Mouse (Mus musculus): ENCODE results near the gene 5430419D17Rik.

Gene 5430419D17Rik

DNA sequence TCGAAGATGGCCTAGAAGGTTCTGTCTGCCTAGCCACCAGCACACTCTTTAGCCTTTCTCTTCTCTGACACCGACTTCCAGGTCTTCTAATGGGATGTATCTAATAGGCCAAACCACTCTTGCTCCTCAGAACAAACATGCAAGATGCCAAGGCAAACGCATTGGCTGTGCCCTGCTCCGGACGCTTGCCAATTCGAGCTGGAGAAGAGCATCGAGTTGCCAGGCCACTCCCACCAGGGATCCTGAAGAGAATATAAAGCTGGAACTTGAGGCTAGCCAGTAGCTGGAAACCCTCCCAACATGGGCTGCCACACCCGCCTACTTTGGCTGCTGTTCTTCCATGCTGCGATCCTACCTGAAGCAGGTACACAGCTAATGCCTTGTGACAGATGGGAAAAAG lies at the start of gene 5430419D17Rik:
Gene 5430419D17Rik, plus strand, starts transcription at position 282 of the 400 bp plus-strand sequence.
- no peak for DNase-seq (ENCODE audit: low read depth)

DNA sequence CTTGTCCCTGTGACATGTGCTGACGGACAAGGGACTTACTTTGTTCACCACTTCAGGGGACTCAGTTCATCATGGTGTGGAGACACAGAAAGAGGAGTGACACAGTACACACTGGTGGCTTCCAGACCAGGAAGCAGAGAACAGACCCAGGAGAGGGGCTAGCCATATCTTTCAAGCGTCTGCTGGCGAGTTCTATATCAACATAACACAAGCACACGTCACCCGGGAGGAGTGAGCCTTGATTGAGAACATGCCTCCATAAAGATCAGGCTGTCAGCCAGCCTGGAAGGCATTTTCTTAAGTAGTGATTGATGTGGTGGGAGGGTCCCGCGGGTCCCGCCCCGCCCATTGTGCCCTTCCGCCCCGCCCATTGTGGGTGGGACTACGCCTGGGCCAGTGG lies 44.2 kb upstream of the 5430419D17Rik start:
- no peak for DNase-seq (ENCODE audit: low read depth)

DNA sequence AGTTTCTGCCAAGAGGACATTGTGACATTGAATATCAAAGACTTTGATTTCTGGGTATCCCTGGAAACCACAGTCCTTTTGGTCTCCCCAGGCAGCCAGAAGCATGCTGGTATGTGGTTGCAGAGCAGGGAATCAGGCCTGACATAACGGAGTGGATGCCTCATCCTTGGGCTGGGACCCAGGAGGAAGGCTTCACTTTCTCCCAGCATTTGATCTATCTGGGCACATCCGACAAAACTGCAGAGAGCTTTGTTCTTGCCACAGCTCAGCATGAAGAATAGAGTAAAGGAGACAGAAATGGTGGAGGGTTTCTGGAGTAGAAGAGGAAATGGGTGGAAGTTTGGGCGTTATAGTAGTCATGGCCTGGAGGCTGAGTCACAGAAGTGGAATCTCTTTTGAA lies 41.0 kb upstream of the 5430419D17Rik start:
- DNase-seq (ENCODE audit: low read depth) = no peak

DNA sequence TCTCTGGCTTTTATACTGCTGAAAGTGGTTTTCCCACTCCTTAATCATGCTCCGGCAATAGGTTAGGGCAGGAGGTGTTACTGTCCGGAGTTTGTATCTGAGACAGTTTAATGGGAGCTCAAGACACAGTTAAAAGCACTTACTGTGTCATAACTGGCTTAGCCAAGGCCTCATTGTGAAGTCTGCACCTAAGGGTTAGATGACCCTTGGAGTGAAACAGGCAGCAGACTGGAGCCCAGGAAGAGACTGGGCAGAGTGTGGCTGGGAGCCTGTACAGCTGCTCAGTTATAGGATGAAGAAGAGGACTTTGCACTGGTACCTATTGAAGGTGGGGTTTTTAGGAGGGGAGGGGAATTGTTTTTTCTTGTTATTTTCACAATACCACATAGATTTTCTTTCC lies 28.0 kb upstream of the 5430419D17Rik start, which contains the start of gene 4933402N03Rik:
Gene 4933402N03Rik, minus strand, starts transcription at position 101 of the 400 bp plus-strand sequence.
- no peak for DNase-seq (ENCODE audit: low read depth)

DNA sequence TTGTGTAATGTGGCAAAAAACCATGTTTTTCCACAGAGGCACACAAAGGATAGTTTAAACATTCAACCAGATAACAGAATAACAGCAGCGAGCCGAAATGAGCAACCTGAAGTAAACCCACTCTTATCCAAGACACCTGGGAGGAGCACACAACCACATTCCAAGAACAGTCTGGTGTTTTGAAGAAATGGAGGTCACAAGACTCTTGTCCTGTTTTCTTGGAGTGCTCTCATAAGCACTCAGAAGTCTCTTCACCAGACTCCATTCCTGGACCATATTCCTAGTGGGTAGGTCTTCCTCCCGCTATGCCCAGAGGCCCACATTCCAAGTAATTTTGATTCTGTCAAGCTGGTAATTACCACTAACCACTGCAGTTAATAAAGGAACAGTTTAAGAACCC lies 24.0 kb upstream of the 5430419D17Rik start:
- no peak for DNase-seq (ENCODE audit: low read depth)

DNA sequence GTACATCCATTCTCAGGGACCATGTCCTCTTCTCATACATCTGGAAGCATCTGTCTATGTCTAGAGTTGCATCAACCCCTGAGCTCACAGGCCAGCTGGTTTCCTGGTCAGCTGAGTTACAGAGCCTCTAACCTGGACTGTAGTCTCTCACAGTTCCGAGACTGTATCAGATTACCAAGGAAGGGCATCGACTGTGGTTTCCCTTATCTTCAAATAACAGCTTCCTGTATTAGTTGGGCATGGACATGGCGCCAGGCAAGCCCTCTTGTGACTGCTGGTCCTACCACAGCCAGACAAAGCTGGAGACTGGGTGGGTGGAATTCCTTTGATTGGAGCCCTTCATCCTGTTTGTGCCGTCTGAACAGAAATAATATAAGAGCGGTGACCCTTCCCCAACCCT lies 21.2 kb upstream of the 5430419D17Rik start:
- no peak for DNase-seq (ENCODE audit: low read depth)

DNA sequence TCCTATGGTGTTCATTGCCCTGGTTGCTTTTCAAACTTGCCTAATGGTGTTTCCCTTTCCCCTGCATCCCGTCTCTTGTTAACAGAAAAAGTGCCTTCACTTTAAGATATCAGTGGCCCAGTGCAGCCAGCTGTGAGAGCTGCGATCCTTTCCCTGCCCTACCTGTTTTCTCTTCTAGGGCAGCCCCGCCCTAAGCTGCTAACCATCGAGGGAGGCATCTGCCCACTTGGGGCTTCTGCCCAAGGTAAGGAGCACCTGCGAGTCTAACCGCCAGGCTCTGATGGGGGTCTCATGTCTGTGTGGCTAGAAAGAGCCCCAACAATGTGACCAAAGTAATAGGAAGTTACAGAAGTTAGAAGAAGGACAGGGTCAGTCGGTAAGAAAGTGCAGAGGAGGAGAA lies 12.0 kb upstream of the 5430419D17Rik start:
- no peak for DNase-seq (ENCODE audit: low read depth)

DNA sequence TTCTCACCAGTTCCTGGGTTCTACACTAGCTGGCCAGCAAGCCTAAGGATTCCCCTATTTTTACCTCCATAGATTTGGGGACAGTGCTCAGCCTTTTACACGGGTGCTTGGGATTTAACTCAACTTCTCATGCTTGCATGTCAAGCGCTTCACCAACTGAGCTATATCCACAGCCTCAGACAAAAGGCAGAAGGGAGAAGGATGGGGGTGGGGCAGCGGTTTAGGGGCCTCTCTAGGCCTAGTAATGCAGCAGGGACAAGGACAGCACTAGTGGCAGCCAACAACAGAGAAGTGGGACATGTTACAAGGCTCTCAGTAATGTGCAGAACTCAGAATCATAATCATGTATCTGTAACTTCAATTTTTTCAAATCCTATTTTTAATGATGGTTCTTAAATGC lies 6.4 kb upstream of the 5430419D17Rik start:
- no peak for DNase-seq (ENCODE audit: low read depth)

DNA sequence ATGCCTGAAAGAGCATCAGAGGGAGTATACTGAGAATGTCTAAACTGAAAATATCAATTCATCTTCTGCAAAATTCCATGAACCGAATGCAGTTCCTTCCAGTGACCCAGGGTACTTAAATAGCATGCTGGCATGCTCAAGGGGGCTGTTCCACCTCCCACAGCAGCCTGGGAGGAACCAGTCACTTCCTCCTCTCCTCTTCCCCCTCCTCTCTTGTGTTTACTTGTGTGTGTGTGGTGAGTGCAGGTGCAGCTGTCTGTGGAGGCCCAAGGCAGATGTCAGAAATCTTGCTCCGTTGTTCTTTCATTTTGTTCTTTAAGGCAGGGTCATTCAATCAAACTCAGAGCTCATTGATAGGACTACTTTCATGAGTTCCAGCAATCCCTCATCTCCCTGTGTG lies 5.1 kb upstream of the 5430419D17Rik start:
- DNase-seq (ENCODE audit: low read depth) = no peak

DNA sequence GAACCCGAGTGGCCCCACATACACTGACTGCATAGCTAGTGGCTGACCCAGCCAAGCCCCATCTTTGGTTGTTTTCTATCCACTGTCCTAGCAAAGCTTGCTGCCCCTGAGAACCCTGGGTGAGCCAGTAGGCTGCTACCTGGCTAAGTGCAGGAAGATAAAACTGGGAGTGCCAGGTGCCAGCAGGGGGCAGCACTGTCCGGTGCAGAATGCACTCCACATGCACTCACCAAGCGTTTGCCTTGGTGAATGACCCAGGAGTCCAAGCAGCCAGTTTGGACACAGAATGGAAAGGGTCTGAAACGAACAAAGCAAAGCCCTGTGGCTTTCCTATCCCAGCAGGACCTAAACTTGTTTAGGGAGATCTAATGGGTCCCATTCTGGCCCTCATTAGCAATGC lies 8.5 kb downstream of the 5430419D17Rik start:
- DNase-seq (ENCODE audit: low read depth) = no peak

DNA sequence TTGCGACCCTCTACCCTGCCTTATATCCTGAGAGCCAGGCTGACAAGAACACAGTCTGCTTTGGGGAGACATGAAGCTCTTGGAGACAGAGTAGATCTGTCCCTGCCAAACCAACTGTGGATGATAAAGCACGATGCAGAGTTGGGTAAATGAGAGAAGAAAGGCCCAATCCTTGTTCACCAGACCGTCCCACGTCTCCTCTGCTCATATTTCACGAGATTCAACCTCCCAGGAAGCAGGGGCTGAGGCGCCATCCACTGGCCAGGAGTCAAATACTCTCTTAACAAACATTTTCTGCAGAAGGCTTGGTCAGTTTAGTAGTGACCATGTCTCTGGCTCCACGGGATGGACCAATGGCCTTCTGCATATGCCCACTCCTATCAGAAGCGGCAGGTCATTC lies 10.1 kb downstream of the 5430419D17Rik start:
- no peak for DNase-seq (ENCODE audit: low read depth)

DNA sequence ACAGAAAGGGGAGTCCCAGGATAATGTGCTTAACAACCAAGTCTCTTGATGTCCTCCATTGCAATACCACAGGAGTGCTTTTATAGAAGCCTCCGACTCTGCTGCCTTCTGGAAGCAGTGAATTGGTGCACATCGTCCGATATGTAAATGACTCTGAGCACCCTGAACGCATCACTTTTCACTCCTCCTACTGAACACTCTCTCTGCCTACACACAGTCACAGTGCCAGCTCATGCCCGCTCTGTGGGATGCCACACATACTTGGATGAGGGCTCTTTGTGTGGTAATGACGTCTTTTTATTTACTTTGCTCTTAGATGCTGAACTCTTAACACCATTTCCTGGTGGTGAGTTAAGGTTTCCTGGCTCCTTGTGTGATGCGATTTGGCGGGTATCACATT lies 12.8 kb downstream of the 5430419D17Rik start:
- DNase-seq (ENCODE audit: low read depth) = no peak

DNA sequence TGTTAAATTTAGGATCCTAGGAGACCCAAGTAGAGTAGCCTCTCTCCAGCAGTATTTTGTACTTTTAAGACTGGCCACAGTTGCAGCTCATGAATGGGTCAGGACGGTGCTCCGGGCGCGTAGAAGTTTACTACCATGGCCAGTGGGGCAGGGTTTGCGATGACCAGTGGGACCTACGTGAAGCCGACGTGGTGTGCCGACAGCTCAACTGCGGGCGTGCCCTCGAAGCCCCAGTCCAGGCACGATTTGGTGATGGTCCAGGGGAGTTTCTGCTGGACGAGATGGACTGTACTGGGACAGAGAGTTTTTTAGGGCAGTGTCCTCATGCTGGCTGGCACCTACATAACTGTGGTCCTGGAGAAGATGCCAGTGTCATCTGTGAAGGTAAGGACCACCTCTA lies 13.8 kb downstream of the 5430419D17Rik start:
- DNase-seq (ENCODE audit: low read depth) = no peak

DNA sequence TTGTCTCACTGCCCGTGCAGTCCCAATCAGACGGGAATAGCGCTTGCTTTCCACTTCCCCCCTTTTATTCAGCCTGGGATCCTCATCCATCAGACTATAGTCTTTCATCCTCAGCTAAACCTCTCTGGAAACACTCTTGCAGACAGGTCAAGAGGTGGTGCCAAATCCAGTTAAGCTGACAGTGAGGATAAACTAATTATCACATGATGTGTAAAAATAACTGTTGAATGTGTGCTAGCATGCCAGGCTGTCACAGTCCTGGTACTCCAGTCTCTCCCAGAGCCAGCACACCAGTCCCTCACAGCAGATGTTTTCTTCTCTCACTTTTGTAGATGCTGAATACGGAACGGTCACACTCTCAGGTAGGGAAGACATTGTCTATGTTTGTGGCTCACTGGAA lies 48.9 kb downstream of the 5430419D17Rik start:
- DNase-seq (ENCODE audit: low read depth) = no peak

DNA sequence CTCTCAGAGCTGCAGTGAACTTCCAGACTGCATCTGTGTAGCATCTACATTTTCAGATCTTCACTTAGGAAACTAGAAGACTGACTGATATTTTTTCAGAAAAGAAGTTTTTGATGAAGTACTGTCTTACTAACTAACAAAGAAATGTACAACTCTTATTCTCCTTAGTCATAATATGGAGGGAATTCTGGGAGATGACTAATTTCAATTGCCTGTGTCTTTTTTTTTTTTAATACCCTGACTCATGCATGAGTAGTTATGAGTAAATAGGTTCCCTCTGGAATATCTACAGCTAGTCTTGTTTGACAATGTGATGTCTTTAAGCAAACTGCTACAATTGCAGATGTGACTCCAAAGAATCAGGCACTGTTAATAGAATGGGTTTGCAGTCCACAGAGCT lies 61.9 kb downstream of the 5430419D17Rik start:
- peak; percentile 27 for DNase-seq (ENCODE audit: low read depth)

DNA sequence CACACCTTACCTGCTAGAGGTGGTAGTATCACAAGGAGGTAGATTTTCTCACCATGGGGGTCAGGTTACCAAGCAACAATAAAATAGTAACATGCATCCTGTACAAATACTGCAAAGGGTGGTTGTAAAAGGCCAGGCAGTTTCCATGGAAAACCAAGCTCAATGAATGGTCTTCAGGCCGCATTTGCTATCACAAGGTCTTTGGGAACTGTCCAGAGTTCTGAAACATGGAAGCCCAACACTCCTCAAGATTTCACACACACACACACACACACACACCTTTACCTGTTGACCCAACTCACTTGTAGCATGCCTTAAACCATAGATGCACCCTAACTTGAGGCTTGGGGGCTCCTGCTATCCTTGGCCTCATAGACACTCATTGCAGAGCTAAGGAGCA lies 70.8 kb downstream of the 5430419D17Rik start:
- DNase-seq (ENCODE audit: low read depth) = no peak

DNA sequence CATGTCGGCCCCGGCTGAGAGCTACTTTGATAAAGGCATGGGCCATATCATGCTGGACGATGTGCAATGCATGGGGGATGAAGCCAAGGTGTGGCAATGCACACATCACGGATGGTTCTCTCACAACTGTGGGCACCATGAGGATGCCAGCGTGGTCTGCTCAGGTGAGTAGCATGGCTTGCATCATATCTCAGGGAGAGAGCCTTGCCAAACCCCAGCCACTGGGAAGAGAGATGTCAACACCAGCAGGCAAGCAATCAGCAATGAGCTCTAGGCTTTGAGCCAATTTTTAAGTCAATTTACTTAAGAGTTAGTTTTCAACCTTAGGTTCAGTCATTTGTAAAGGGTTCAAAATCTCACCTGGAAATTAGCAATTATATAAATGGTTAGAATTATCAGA lies 82.6 kb downstream of the 5430419D17Rik start:
- DNase-seq (ENCODE audit: low read depth) = no peak

DNA sequence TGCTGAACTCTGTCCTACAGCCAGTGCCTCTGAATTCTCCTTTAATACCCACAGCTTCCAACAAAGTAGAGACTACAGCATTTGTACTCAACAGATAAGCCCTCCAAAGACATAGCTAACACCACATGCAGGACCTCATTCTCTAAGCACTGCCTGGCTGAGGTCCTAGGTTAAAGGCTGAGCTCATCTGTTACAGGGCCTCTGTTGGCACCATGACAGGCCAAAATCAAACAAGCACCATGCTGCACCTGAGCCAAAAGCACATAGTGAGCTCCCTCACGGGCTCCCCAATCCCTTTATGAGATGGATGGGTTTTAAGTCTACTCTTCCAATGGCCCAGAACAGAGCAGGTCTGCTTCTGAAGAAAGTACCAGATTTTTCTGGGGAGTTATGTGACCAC lies 83.1 kb downstream of the 5430419D17Rik start:
- no peak for DNase-seq (ENCODE audit: low read depth)

DNA sequence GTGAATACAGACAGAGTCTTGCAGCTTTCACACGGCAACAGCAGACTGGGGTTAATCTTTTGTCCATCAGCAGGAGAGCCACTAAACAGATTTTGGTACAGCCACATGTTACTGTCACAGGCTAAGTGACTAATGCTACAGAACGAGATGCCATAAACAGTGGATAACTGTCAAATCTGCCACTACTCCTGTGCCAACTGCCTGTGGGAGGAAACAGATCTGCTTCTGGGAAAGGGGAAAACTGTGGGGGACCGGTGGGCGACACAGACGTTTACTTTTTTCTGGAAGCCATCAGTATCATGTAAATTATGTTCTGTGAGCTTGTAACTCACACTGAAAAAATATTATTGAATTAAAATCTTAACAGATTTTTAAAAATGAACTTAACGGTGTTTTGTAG lies 86.7 kb downstream of the 5430419D17Rik start:
- DNase-seq (ENCODE audit: low read depth) = no peak

DNA sequence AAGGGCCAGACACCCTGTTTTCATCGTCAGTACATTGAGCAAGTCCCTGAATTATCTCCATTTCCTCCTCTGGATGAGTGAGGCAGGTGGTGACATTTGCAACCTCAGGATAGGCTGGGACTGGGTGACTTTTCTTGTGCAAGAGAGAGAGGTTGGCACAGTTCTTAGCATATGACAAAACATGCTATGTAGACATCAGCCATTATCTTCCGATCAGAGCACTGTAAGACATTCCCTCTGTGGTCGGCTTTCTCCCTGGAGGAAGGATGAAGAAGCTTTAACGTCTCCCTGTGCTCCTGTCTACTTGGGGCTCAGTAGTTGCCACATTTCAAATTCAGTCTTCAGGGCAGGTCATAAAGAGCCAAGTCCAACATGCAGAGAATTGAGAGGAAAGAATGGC lies 90.0 kb downstream of the 5430419D17Rik start:
- DNase-seq (ENCODE audit: low read depth) = no peak

DNA sequence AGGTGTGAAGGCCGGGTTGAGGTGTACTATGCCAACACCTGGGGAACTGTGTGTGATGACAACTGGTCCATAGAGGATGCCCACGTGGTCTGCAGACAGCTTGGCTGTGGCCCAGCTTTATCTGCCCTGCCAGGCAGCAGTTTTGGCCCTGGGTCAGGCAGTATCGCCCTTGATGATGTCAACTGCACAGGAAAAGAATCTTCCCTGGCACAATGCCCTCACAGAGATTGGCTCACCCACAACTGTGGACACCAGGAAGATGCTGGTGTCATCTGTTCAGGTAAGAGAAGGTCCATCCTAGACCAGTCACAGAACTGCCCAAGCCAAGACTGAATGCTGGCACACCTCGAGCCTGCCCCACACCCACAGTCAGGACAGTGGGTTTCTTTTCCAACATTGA lies 91.6 kb downstream of the 5430419D17Rik start:
- DNase-seq (ENCODE audit: low read depth) = no peak

DNA sequence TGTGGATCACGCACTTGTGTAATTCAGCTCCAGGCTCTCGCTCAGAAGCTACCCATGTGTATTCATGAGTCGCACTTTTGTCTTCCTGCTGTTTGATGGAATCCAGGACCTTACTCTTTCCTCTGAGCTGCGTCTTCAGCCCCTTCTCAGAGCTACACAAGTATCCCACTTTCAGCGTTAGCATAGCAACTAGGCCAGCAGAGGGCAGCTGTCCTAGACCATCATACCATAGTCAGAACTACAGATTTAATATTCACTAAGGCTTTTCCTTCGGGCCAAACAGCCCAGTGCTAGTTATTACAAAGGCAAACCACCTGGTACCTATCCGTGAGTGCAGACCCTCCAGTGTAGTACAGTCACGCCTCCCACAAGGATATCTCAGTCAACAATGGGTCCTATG lies 122.9 kb downstream of the 5430419D17Rik start:
- DNase-seq (ENCODE audit: low read depth) = no peak

DNA sequence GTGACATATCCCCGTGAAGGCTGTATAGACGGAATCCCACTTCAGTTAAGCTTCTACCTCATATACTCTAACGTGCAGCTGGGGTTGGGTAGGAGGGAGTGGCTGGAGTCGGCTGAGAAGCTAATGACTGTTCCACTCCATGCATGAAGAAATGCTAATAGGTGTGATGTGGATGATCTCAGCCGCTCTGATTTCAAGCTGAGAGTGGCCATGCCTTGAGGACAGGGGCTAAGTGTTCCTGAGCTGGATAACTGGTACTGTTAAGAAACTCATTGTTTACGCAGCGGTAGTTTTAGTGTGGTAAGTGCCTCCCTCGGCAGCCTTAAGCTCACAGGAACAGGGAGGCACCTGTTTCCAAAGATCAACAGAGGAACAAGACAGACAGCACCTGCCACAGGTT lies 129.1 kb downstream of the 5430419D17Rik start:
- DNase-seq (ENCODE audit: low read depth) = no peak

DNA sequence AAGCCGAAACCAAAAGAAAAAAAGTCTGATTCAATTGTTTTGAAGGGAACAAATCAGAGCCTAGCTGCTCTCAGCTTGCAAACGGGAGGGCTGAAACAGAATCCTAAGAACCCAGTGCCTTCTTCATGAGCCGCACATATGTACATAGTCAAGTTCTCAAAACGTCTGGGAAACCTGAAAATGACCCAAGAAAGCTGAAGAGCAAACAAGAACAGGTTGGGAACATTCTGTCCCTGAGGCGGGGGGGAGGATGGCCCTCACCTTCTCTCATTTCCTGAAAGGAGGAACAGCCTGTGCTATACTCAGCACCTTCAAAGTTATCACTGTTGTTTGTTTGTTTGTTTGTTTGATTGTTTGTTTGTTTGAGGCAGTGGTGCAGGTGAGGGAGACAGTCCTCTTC lies 132.5 kb downstream of the 5430419D17Rik start:
- no peak for DNase-seq (ENCODE audit: low read depth)

DNA sequence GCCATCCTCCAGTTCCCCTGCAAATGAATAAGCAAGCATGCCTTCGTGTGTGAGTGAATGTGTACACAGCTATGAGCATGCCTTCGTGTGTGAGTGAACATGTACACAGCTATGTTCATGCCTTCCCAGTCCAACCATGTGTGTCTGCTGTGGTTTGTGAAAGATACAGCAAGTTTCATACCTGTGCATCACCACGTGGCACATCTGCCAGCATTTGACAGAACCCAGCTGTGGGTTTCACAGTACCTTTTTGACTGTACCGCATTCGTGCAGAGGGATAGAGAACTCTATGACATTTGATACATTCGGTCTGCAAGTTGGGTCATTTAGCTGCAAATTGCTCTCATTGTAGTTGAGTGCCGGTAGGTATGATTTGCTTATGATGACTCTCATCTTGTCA lies 140.3 kb downstream of the 5430419D17Rik start:
- DNase-seq (ENCODE audit: low read depth) = no peak
